Mouse (Mus musculus): Measurements from ENCODE around the gene Zfhx3. TPM values are rescaled to one million over a fixed set of nuclear protein-coding genes. Genes with fewer than 3 reads are reported as not detected.
"Not testable (repeated sequence)": the region's sequence is repeated elsewhere in the genome, so short reads cannot be mapped to it uniquely, and the experiment has no call there.

The Zfhx3 gene
- 4.4 and 6.3 TPM in 2 replicates for polyA plus RNA-seq (2015; fragmentation: Nextera tagmentation; extraction: Ambion mirVana)

DNA sequence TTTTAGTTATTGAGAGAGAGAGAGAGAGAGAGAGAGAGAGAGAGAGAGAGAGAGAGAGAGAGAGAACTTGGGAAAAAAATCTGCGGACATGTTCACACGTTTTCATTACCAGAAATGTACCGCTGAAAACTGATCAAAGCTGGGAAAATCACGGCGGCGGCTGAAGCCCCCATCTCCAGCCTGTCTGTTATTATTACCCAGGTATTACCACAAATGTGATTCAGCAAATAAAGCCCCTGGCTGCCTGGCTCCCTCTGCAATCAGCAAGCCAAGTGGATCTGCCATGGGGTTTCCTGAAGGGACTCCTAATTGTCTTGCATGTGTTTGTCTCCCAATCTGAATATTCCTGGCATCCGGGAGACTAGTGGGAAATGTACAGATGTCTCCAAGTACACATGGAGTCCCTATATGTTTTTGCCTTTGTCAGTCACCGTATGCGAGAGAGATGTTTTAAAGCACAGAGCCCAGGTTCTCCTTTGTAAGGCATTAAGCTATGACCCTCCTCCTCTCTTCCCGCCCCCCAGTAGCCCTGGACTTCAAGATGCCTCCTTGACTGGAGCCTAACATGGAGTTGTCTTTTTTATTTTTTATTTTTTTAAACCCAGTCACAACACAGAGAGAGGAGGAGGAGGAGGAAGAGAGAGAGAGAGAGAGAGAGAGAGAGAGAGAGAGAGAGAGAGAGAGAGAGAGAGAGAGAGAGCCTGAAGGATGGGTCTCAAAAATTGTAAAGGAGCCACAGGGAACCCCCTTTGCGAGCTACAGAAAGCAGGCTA, at the start of gene Zfhx3:
Gene Zfhx3, plus strand, starts transcription at position 723 of the 773 bp plus-strand sequence.
- peaks cover 19% of the 10 kb centered on the region for H3K4me1 ChIP-seq (replicated peaks)
- peaks cover 27% of the 10 kb centered on the region for H3K27me3 ChIP-seq
- no peak within 1 kb of the TSS for H3K27ac ChIP-seq
- no peaks in the 10 kb centered on the region for H3K36me3 ChIP-seq
- peak within 1 kb of the TSS; percentile 56 for H3K4me2 ChIP-seq
- no peak within 1 kb of the TSS for H3K9ac ChIP-seq
- WGBS = 25% methylated on average over 11 of the region's 11 CpGs
- no peaks in the 10 kb centered on the region for H3K9me3 ChIP-seq (replicated peaks)
- no peak for ATAC-seq (replicated peaks; ENCODE audit: insufficient number of reproducible peaks, insufficient read depth, low FRiP score, low read depth)
- peak within 1 kb of the TSS; percentile 25 for H3K4me3 ChIP-seq

GRCm38 (mm10) chr8:107918984-107919383, 23.5 kb upstream of the Zfhx3 start:
- H3K27ac ChIP-seq = no peak overlapping the region
- no peaks in the 10 kb centered on the region for H3K4me1 ChIP-seq (replicated peaks)
- H3K27me3 ChIP-seq = no peaks in the 10 kb centered on the region
- WGBS = 85% methylated on average over 12 of the region's 12 CpGs
- no peaks in the 10 kb centered on the region for H3K36me3 ChIP-seq
- no peak for ATAC-seq (replicated peaks; ENCODE audit: insufficient number of reproducible peaks, insufficient read depth, low FRiP score, low read depth)
- H3K4me2 ChIP-seq = no peak overlapping the region
- no peak overlapping the region for H3K9ac ChIP-seq
- no peaks in the 10 kb centered on the region for H3K9me3 ChIP-seq (replicated peaks)
- no peak overlapping the region for H3K4me3 ChIP-seq

GRCm38 (mm10) chr8:107926149-107926548, 16.3 kb upstream of the Zfhx3 start:
- no peak overlapping the region for H3K27ac ChIP-seq
- H3K9ac ChIP-seq = no peak overlapping the region
- no peaks in the 10 kb centered on the region for H3K4me1 ChIP-seq (replicated peaks)
- no peaks in the 10 kb centered on the region for H3K27me3 ChIP-seq
- WGBS = 78% methylated on average over 15 of the region's 15 CpGs
- no peaks in the 10 kb centered on the region for H3K9me3 ChIP-seq (replicated peaks)
- no peak overlapping the region for H3K4me3 ChIP-seq
- ATAC-seq (replicated peaks; ENCODE audit: insufficient number of reproducible peaks, insufficient read depth, low FRiP score, low read depth) = no peak
- H3K4me2 ChIP-seq = no peak overlapping the region
- H3K36me3 ChIP-seq = no peaks in the 10 kb centered on the region

DNA sequence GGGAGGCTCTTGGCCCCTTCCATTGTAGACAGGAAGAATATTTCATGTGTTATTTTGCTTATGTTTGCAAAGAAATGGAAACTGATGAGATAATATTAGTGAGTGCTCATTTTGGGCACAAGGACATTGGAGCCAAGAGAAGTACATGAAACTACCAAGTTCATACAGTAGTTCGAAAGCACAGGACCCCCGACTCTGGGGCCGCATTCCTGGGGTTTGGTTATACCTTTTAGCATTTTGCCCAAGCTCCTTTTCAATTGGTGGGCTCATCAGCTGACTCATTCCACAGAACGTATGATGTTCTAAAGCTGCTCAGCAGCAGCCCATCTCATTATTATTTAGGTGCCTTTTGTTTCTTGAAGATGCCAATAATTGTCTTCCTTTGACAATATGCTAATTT, 5.7 kb upstream of the Zfhx3 start:
- no peak overlapping the region for H3K4me2 ChIP-seq
- no peak for ATAC-seq (replicated peaks; ENCODE audit: insufficient number of reproducible peaks, insufficient read depth, low FRiP score, low read depth)
- WGBS = 88% methylated on average over 4 of the region's 4 CpGs

DNA sequence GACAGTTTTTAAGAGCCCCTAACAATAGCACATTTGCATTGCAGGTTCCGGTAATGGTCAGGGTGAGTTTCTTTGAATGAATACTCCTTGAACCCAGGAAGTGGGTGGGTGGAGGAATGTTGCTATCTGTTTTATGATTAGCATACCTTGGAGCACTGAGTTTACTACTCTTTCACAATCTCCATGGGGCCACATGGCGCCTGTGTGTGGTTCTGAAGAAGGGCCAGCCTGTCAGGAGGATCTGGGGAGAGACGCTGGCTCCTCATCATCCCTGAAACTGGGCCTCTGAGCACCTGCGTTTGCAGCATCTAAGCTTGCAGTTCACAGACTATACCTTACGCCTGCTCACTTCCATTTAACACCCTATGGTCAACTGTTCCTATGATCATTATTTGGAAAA, 4.2 kb upstream of the Zfhx3 start:
- not testable (repeated sequence) for H3K9me3 ChIP-seq (replicated peaks); H3K27me3 ChIP-seq; H3K4me1 ChIP-seq (replicated peaks); H3K4me2 ChIP-seq; H3K36me3 ChIP-seq; H3K9ac ChIP-seq; H3K27ac ChIP-seq; H3K4me3 ChIP-seq; ATAC-seq (replicated peaks; ENCODE audit: insufficient number of reproducible peaks, insufficient read depth, low FRiP score, low read depth)
- WGBS = 82% methylated on average over 5 of the region's 5 CpGs

More for the DNA sequence above, 5.7 kb upstream of the Zfhx3 start:
- no peak overlapping the region for H3K4me3 ChIP-seq
- H3K9ac ChIP-seq = no peak overlapping the region
- no peaks in the 10 kb centered on the region for H3K4me1 ChIP-seq (replicated peaks)
- no peaks in the 10 kb centered on the region for H3K27me3 ChIP-seq
- no peaks in the 10 kb centered on the region for H3K36me3 ChIP-seq
- H3K9me3 ChIP-seq (replicated peaks) = no peaks in the 10 kb centered on the region
- H3K27ac ChIP-seq = no peak overlapping the region

- Histone ChIP-seq H3K9ac (no peak overlapping the region), H3K4me1 (replicated peaks) (peaks cover 17% of the 10 kb centered on the region), H3K27ac (no peak overlapping the region), H3K9me3 (replicated peaks) (no peaks in the 10 kb centered on the region), H3K27me3 (peaks cover 16% of the 10 kb centered on the region), H3K4me2 (no peak overlapping the region), H3K4me3 (no peak overlapping the region), H3K36me3 (no peaks in the 10 kb centered on the region)
- WGBS = 81% methylated on average over 8 of the region's 8 CpGs
- no peak for ATAC-seq (replicated peaks; ENCODE audit: insufficient number of reproducible peaks, insufficient read depth, low FRiP score, low read depth)
Measured at GRCm38 (mm10) chr8:107940181-107940580, 2.3 kb upstream of the Zfhx3 start.

DNA sequence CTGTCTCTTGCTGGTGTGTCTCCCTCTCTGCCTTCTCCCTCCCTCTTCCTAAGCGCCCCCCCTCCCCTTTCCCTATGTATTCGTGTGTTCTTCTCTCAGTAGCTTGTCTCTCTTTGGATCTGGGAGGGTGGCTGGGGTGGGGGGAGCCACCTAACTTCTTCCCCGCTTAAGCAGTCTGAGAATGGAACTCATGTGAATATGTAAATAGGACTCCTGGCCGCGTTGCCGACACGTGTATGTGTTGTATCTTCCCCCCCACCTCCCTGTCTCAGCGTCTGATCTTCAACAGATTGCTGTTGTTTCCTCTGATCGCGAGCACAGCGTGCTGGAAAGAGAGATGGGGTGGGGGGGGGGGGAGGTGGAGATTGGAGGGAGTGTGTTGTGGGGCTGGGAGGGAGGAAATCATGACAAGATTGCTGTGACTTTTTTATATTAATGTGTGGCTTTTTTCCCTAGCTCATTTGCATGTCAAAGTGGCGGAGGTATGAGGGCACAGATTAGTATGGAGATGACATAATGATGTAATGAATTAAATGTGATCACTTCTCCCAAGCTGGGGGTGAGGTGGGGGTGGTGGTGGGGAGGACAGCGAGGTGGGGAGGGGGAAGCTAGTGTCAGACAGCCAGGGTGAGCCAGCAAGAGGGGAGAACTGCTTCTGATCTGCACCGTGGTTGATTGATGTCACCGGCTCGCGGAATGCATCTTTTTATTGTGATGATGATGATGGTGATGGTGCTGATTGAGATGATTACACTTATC, 487 bp downstream of the Zfhx3 start:
- Histone ChIP-seq H3K27me3 (peaks cover 33% of the 10 kb centered on the region), H3K4me1 (replicated peaks) (peaks cover 19% of the 10 kb centered on the region), H3K9me3 (replicated peaks) (no peaks in the 10 kb centered on the region), H3K27ac (no peak overlapping the region), H3K36me3 (no peaks in the 10 kb centered on the region), H3K9ac (no peak overlapping the region), H3K4me2 (peak overlapping the region; percentile 56), H3K4me3 (peak overlapping the region; percentile 25)
- WGBS = 2% methylated on average over 17 of the region's 17 CpGs
- ATAC-seq (replicated peaks; ENCODE audit: insufficient number of reproducible peaks, insufficient read depth, low FRiP score, low read depth) = no peak

- Histone ChIP-seq H3K36me3 (no peaks in the 10 kb centered on the region), H3K4me2 (peak overlapping the region; percentile 78), H3K4me1 (replicated peaks) (peaks cover 19% of the 10 kb centered on the region), H3K4me3 (peak overlapping the region; percentile 44), H3K27ac (no peak overlapping the region), H3K9me3 (replicated peaks) (no peaks in the 10 kb centered on the region), H3K27me3 (peaks cover 33% of the 10 kb centered on the region), H3K9ac (no peak overlapping the region)
- 13% methylated on average over 10 of the region's 10 CpGs for WGBS
- no peak for ATAC-seq (replicated peaks; ENCODE audit: insufficient number of reproducible peaks, insufficient read depth, low FRiP score, low read depth)
Measured at GRCm38 (mm10) chr8:107943550-107944348, 1.3 kb downstream of the Zfhx3 start.

DNA sequence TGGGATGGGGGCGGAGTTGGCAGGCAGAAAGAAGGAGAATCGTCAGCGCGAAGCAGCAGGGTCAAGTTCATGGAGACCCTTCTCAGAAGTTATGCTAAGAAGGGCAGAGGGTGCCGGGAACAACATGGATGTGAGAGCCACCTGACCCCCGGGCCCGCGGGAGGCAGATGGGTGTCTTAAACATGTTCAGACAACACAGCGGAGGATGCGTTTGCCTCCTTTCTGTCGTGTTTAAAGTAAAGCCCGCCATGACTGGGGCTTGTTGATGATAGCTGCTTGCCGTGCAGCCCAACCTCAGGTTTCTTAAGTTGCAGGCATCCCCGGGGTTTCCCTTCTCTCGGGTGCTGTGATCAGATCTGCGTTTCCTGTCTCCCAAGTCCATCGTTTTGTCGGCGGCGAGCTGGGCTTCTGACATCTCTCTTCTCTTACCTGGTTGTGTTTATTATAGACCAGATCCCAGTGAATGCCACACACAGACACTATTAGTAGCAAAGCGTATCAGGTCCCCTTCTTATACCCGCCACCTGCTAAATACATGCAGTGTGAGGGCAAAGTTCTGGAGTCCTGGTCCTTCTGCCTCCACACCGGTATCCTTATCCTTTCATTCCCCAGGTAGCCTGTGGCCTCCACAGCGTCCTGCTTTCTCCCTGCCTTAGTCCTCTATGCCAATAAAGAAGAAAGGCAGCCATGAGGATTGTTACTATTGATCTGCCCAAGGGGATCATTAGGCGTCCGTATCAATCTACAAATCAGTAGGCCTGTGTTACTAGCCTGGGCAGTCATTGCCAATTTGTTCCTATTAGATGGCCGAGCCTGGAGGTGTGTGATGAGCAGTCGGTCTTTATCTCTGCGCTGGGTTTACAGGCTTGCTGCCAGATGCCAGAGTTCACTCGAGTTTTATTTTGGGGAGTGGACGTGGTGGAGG, 2.5 kb downstream of the Zfhx3 start:
- WGBS = 12% methylated on average over 31 of the region's 31 CpGs

DNA sequence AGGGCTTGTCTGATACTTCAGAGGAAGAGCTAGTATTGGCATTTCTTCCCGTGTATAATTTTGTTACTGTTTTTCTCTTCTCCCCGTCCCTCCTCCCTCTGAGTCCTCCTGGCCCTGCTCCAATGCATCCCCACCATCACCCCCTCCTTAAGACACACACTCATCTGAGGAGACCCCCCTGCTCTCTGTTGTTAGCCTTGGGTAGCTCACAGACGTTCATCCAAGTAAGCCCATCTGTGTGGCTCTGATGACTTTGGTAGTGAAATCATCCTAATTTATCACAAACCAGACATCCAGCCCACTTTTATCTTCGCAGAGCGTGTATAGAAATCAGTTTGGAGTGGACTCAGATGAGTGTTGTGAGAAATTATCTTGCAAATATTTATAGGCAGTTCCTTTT, 4.4 kb downstream of the Zfhx3 start:
- no peak overlapping the region for H3K4me2 ChIP-seq
- no peak overlapping the region for H3K4me3 ChIP-seq
- WGBS = 43% methylated on average over 5 of the region's 5 CpGs
- no peak overlapping the region for H3K27ac ChIP-seq
- H3K27me3 ChIP-seq = peaks cover 36% of the 10 kb centered on the region
- ATAC-seq (replicated peaks; ENCODE audit: insufficient number of reproducible peaks, insufficient read depth, low FRiP score, low read depth) = no peak
- H3K36me3 ChIP-seq = no peaks in the 10 kb centered on the region
- no peak overlapping the region for H3K9ac ChIP-seq
- H3K9me3 ChIP-seq (replicated peaks) = no peaks in the 10 kb centered on the region
- H3K4me1 ChIP-seq (replicated peaks) = peaks cover 19% of the 10 kb centered on the region

More for the DNA sequence above, 2.5 kb downstream of the Zfhx3 start:
- Histone ChIP-seq H3K27me3 (peaks cover 33% of the 10 kb centered on the region), H3K9ac (no peak overlapping the region), H3K9me3 (replicated peaks) (no peaks in the 10 kb centered on the region), H3K27ac (no peak overlapping the region), H3K4me2 (peak overlapping the region; percentile 78), H3K4me1 (replicated peaks) (peaks cover 19% of the 10 kb centered on the region), H3K36me3 (no peaks in the 10 kb centered on the region), H3K4me3 (peak overlapping the region; percentile 44)
- ATAC-seq (replicated peaks; ENCODE audit: insufficient number of reproducible peaks, insufficient read depth, low FRiP score, low read depth) = no peak

Data from heart, embryonic 15.5 days (tissue).